Mouse (Mus musculus): ENCODE data around the gene Il15.
A peak's percentile ranks its signal among the peaks of the same experiment; 100 is the strongest.

Il15 gene

GRCm38 (mm10) chr8:82402686-82403330, at the start of gene Il15:
Gene Il15 (minus strand): TSS chr8:82403222.
- DNase-seq (ENCODE audit: low spot score) = peak; percentile 1

DNA sequence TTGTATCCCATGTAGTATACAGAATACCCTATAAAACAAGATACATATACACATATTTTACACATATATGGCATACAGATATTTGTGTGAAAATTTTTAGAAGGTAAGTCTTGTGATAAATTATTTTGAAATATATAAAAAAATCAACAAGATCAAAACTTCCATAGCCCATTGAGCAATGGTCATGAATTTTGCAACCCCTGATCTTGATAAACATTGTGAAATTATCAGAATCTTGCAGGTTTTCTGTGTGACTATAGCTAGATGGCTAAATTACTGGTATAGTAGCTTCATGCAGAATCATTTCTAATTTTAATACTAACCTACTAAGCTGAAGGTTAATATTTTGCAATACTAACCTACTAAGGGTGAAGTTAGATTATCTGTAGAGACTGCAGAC, 41.9 kb upstream of the Il15 start:
- no peak for DNase-seq (ENCODE audit: low spot score)

- no peak for DNase-seq (ENCODE audit: low spot score)
Measured at GRCm38 (mm10) chr8:82416587-82417340, 13.7 kb upstream of the Il15 start.

DNA sequence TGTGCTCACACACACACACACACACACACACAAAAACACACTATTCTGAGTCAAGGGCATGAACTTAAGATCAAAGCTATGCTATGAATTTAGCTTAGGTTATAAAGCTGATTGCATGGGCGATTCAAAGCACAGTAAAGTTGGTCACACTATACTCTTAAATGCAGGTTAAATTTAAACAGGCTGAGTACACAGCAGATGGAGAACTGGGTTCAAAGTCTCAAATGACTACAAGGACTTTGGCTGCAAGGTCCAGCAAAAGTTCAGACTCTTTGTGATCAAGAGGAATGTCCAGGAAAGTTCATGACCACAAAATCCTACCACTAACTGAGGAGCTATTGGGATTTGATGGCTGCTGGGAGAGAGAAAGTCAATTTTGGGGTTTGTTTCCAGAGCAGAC, 12.5 kb upstream of the Il15 start:
- no peak for DNase-seq (ENCODE audit: low spot score)

- DNase-seq (ENCODE audit: low spot score) = no peak
Measured at GRCm38 (mm10) chr8:82410135-82410534, 7.1 kb upstream of the Il15 start.

GRCm38 (mm10) chr8:82407060-82407459, 4.0 kb upstream of the Il15 start:
- DNase-seq (ENCODE audit: low spot score) = no peak

- no peak for DNase-seq (ENCODE audit: low spot score)
Measured at GRCm38 (mm10) chr8:82404068-82404467, 1.0 kb upstream of the Il15 start.

DNA sequence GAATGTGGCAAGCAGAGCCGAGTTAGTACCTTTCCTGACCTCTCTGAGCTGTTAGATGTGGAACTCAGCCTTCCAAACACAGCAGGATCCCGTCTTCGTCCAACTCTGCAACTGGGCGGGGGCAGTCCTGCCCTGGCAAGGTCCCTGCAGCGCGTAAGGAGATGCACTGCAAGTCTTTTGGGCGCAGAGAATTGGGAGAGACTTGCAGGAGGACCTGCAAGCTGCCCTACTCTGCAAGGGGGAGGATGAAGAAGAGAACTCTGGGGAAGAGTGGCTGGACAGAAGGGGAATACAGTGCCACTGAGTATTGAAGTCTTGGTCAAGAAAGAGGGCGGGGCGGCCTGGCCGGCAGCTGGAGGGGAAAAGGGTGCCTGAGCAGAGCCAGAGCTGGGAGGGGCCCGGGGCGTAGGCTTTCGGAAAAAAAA, 749 bp downstream of the Il15 start:
- DNase-seq (ENCODE audit: low spot score) = no peak

DNA sequence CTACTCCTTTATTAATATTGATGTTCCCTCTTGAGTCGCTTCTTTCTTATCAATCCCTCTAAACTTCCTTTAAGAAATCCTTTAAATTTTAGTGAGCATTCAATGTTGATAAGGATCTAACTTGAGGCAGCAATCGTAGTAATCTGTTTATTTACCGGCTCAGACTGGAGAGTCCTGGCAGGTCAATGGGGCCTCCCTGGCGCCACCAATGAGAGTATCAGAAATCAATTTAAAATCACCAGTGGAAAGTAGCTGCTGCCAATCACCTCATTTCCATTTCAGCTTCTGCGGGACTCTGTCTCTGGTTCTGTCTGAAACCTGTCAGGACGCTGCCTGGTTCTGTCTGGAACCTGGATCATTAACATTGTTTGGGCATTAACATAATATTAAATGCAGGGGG, 1.5 kb downstream of the Il15 start:
- DNase-seq (ENCODE audit: low spot score) = no peak

DNA sequence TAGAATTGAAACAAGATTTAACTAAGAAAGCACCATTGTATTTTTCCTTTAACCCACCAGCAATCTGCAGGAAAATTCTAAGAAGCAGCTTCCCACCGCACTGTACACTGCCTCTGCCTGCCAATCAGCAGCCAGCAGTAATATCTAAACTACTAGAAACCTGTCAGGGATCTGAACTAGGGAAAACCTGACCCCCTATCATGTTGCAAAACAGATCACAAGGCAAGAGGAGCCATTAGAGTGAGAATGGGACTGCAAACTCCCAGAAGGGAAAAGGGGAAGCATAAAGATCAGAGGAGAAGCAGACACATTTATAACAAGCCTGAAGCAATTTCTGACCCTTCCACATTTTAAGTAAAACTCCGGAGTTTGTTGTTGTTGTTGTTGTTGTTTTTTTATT, 2.0 kb downstream of the Il15 start:
- DNase-seq (ENCODE audit: low spot score) = no peak

- no peak for DNase-seq (ENCODE audit: low spot score)
Measured at GRCm38 (mm10) chr8:82400376-82400775, 2.6 kb downstream of the Il15 start.

GRCm38 (mm10) chr8:82398546-82398945, 4.5 kb downstream of the Il15 start:
- no peak for DNase-seq (ENCODE audit: low spot score)

GRCm38 (mm10) chr8:82391258-82391657, 11.8 kb downstream of the Il15 start:
- no peak for DNase-seq (ENCODE audit: low spot score)

DNA sequence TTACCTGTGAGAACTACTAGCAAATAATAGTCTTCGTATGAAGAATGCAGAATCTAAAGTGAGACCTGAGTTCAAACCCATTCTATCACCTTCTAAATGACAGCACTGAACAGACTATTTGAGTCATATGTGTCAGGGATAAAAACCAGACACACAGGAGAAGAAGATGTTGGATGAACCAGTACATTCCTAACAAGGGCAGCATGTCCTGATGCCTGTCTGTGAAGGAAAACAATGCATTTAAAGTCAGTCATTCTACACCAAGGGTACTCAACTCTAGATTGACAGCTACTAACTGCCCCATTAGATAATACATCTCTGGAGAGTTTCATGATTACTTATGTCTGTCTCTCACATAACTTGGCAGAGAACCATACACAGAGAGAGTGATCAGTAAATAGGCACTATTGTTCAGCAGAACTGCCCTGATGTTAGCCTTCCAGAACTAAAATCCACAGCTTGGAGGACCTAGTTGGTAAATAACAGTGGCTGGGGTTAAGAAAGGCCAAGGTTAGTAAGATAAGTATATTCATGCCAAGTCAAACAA, 14.6 kb downstream of the Il15 start:
- DNase-seq (ENCODE audit: low spot score) = no peak

DNA sequence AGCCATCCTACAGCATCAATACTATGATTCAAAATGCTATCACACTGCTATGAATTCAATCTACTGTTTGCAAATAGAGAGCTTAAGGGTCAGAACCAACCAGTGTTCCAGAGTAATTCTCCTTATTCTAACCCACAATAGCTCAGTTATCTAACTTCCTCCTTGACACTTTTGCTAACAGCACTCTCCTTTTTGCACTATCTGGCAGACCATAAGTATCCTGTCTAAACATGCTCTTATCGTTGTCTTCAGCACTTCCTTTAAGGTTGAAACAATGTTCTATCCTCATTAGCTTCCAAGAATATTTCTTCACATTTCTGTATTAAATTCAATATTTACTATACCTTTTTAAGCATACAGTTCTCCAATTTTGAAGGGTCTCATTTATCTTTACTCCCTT, 15.4 kb downstream of the Il15 start:
- DNase-seq (ENCODE audit: low spot score) = no peak

GRCm38 (mm10) chr8:82385867-82386266, 17.2 kb downstream of the Il15 start:
- DNase-seq (ENCODE audit: low spot score) = no peak

- DNase-seq (ENCODE audit: low spot score) = no peak
Measured at GRCm38 (mm10) chr8:82384458-82385234, 18.4 kb downstream of the Il15 start.

DNA sequence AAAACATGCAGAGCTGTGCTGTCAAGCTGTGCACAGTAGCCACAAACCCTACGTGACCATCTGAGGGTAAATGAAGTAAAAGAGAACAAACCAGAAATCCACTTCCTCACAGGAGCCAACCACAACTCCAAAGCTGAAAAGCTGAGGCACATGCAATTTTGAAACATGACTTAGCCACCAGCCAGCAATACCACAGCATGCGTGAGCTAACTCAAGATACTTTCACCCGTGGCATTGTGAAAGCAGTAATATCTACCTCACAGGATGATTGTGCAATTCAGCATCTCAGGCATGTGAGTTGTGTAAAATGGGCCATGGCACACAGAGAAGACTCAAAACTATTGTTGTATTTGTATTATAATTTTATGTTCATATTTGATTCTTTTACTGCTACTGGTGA, 19.7 kb downstream of the Il15 start:
- no peak for DNase-seq (ENCODE audit: low spot score)

GRCm38 (mm10) chr8:82382316-82382715, 20.7 kb downstream of the Il15 start:
- DNase-seq (ENCODE audit: low spot score) = no peak

DNA sequence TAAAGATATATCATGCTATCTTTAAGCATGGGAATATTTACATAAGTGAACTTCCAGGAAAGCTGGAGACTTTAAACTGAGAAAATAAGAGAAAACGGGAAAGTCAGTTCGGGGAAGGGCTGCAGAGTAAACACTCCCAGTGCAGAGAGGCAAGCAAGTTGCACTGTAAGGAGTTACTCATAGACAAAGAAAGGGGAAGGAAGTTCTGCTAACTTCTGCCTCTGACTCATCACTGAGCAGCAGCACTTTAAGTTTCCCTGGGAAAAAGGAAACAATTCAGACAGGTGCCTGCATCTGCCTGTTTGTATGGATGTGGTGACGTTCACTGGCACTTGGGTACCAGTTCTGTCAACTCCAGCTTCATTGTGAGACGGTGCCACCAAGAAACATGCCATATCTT, 28.6 kb downstream of the Il15 start:
- no peak for DNase-seq (ENCODE audit: low spot score)

- DNase-seq (ENCODE audit: low spot score) = no peak
Measured at GRCm38 (mm10) chr8:82372846-82373245, 30.2 kb downstream of the Il15 start.

- DNase-seq (ENCODE audit: low spot score) = no peak
Measured at GRCm38 (mm10) chr8:82370657-82371056, 32.4 kb downstream of the Il15 start.

DNA sequence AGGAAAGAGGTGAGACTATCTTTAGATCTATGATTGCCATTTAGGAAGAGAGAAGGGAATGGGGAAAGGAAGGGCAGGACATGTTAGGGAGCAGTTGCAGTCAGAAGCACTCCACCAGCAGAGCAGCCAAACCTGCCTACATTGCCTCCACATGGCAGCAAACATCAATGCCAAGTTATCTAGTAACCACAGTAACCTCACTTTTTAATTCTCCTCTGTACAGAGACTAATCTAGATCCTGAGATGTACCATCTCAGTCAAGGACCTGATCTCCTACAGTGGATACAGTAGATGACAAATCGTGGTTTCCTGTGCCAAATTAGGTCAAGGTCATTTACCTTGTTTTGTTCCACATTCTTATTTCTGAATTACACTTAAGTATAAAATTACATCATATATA, 42.0 kb downstream of the Il15 start:
- no peak for DNase-seq (ENCODE audit: low spot score)

Data from left cerebral cortex, adult 11 months (tissue).